Mouse (Mus musculus) ES-Bruce4 (cell line): ENCODE results near the gene Ergic1.

Experiments
- CTCF ChIP-seq: IDR thresholded peaks from one replicate; pipeline ENCODE4 v1.8.1; 2011; ENCODE audit warnings: low read depth, low read length
- POLR2A ChIP-seq: IDR thresholded peaks from one replicate; pipeline ENCODE4 v1.8.1; 2011; ENCODE audit warnings: low read length; ENCODE audit not compliant: insufficient read depth

DNA sequence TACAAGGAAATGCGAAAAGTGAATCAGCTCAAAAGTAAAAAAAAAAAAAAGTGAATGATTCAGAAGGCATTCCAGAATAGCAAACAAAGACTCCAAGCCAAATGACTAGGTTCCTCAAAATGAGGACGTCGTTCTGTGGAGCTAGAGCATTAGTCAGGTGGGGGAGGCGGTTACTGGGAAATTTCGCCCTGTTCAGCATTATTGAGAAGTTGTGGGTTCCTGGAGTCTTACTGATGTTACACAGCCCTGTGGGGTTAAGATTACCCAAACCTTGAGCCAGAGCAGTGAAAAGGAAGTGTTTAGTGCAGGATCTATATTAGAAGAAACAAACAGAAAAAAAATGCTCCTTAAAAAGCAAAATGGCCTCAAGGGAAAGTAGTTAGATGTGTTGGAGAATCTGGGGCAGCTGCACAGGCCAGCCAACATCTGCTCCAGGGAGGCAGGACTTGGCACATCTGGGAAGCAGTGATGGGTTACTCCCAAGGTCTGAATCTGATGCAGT is 27.4 kb upstream of the Ergic1 start:
- no peak for TF ChIP-seq CTCF
- no peak for TF ChIP-seq POLR2A
